Mouse (Mus musculus) neural tube, embryonic 11.5 days (tissue): ENCODE measurements around the gene BC049715. TPM values are rescaled to one million over a fixed set of nuclear protein-coding genes. Genes with fewer than 3 reads are reported as not detected.
"Not testable (repeated sequence)": the region's sequence is repeated elsewhere in the genome, so short reads cannot be mapped to it uniquely, and the experiment has no call there.

Experiments
- ATAC-seq: fragments of 200-750 bp; cut with Nextera tagmentation; 2 replicates; pipeline ENCODE4 v1.8.0; 2017; ENCODE audit warnings: moderate number of reproducible peaks, mild to moderate bottlenecking, moderate TSS enrichment, moderate library complexity; ENCODE audit not compliant: insufficient read depth, low FRiP score, low TSS enrichment
- DNase-seq: peaks from one replicate; pipeline ENCODE4 v3.0.0-alpha.2; 2015; ENCODE audit warnings: low spot score
- H3K27ac ChIP-seq: fragments of 300-500 bp; sonication (generic); 2 replicates; pipeline ENCODE4 v1.5.1; 2014; ENCODE audit warnings: low read depth, mild to moderate bottlenecking, low read length
- H3K27me3 ChIP-seq: fragments of 300-500 bp; sonication (generic); 2 replicates; pipeline ENCODE4 v1.6.1; 2014; ENCODE audit warnings: mild to moderate bottlenecking, low read length, mixed read lengths; ENCODE audit not compliant: control insufficient read depth, insufficient read depth
- H3K36me3 ChIP-seq: fragments of 300-500 bp; sonication (generic); 2 replicates; pipeline ENCODE4 v1.6.1; 2014; ENCODE audit warnings: mild to moderate bottlenecking, low read length, moderate library complexity, mixed read lengths; ENCODE audit not compliant: control insufficient read depth, insufficient read depth
- H3K4me1 ChIP-seq: fragments of 300-500 bp; sonication (generic); 2 replicates; pipeline ENCODE4 v1.6.1; 2014; ENCODE audit warnings: low read length, mixed read lengths; ENCODE audit not compliant: control insufficient read depth, insufficient read depth
- H3K4me2 ChIP-seq: fragments of 300-500 bp; sonication (generic); 2 replicates; pipeline ENCODE4 v1.6.1; 2014; ENCODE audit warnings: low read depth, mild to moderate bottlenecking, moderate library complexity
- H3K4me3 ChIP-seq: fragments of 300-500 bp; sonication (generic); 2 replicates; pipeline ENCODE4 v1.5.1; 2014; ENCODE audit warnings: low read depth, low read length
- H3K9ac ChIP-seq: fragments of 300-500 bp; sonication (generic); 2 replicates; pipeline ENCODE4 v1.6.1; 2014; ENCODE audit warnings: mild to moderate bottlenecking, low read length
- H3K9me3 ChIP-seq: fragments of 300-500 bp; sonication (generic); 2 replicates; pipeline ENCODE4 v1.6.1; 2016; ENCODE audit warnings: low read length; ENCODE audit not compliant: control insufficient read depth
- WGBS: fragments of 180-500 bp; shearing (Covaris S2); extraction: QIAGEN DNeasy Blood & Tissue Kit; methylation state at CpG from one replicate; pipeline ENCODE4 v1.1.7; 2014; 5-methylcytosine and 5-hydroxymethylcytosine counted together
- polyA plus RNA-seq: library from polyadenylated mRNA; unstranded; fragments of >200 nt; fragmentation: Nextera tagmentation; extraction: Ambion mirVana; gene quantifications from 2 replicates; pipeline ENCODE4 v1.2.1, GENCODE M21; 2014

Gene BC049715
- polyA plus RNA-seq, 1 experiment from 2014 or later: 0.94 TPM

- no peak for ATAC-seq
- H3K9me3 ChIP-seq: no peaks in the 10 kb centered on the region
- no peaks in the 10 kb centered on the region for H3K27me3 ChIP-seq
- H3K4me3 ChIP-seq: no peak overlapping the region
- H3K27ac ChIP-seq: no peak overlapping the region
- no peaks in the 10 kb centered on the region for H3K4me1 ChIP-seq
- no peak for DNase-seq
- WGBS: 95% methylated on average over 5 of the region's 5 CpGs
- no peak overlapping the region for H3K4me2 ChIP-seq
- H3K9ac ChIP-seq: no peak overlapping the region
- no peaks in the 10 kb centered on the region for H3K36me3 ChIP-seq
Observed at GRCm38 (mm10) chr6:136865360-136865759, 37.9 kb downstream of the BC049715 start.

GRCm38 (mm10) chr6:136866150-136866549 is 38.7 kb downstream of the BC049715 start:
- no peak overlapping the region for H3K4me3 ChIP-seq
- ATAC-seq: no peak
- H3K9me3 ChIP-seq: no peaks in the 10 kb centered on the region
- no peak overlapping the region for H3K9ac ChIP-seq
- no peaks in the 10 kb centered on the region for H3K27me3 ChIP-seq
- DNase-seq: no peak
- no peaks in the 10 kb centered on the region for H3K4me1 ChIP-seq
- no peaks in the 10 kb centered on the region for H3K36me3 ChIP-seq
- H3K27ac ChIP-seq: no peak overlapping the region
- no peak overlapping the region for H3K4me2 ChIP-seq
- 74% methylated on average over 4 of the region's 4 CpGs for WGBS

- no peaks in the 10 kb centered on the region for H3K4me1 ChIP-seq
- WGBS: 81% methylated on average over 5 of the region's 5 CpGs
- no peak overlapping the region for H3K4me2 ChIP-seq
- no peaks in the 10 kb centered on the region for H3K36me3 ChIP-seq
- no peak overlapping the region for H3K27ac ChIP-seq
- H3K27me3 ChIP-seq: no peaks in the 10 kb centered on the region
- no peak overlapping the region for H3K4me3 ChIP-seq
- H3K9ac ChIP-seq: no peak overlapping the region
- no peak for DNase-seq
- H3K9me3 ChIP-seq: no peaks in the 10 kb centered on the region
- no peak for ATAC-seq
Observed at GRCm38 (mm10) chr6:136868921-136869320, 41.5 kb downstream of the BC049715 start.

GRCm38 (mm10) chr6:136874599-136874998 is 47.2 kb downstream of the BC049715 start:
- H3K4me1 ChIP-seq: no peaks in the 10 kb centered on the region
- no peak overlapping the region for H3K9ac ChIP-seq
- ATAC-seq (no peak), DNase-seq (no peak)
- no peaks in the 10 kb centered on the region for H3K9me3 ChIP-seq
- H3K27ac ChIP-seq: no peak overlapping the region
- WGBS: 73% methylated on average over 8 of the region's 8 CpGs
- no peaks in the 10 kb centered on the region for H3K36me3 ChIP-seq
- H3K4me2 ChIP-seq: no peak overlapping the region
- no peaks in the 10 kb centered on the region for H3K27me3 ChIP-seq
- H3K4me3 ChIP-seq: no peak overlapping the region

GRCm38 (mm10) chr6:136875670-136876069 is 48.2 kb downstream of the BC049715 start, which contains the start of gene Mgp:
TSS of gene Mgp (minus strand) at chr6:136875823.
- no peak for ATAC-seq
- H3K4me3 ChIP-seq: no peak within 1 kb of the TSS
- no peak within 1 kb of the TSS; the same call in 1 of the 2 replicates for H3K9ac ChIP-seq

GRCm38 (mm10) chr6:136881678-136882077 is 54.3 kb downstream of the BC049715 start:
- ATAC-seq: no peak
- Histone ChIP-seq H3K36me3 (no peaks in the 10 kb centered on the region), H3K27me3 (no peaks in the 10 kb centered on the region), H3K4me3 (no peak overlapping the region), H3K9ac (no peak overlapping the region), H3K27ac (no peak overlapping the region), H3K9me3 (no peaks in the 10 kb centered on the region), H3K4me1 (no peaks in the 10 kb centered on the region), H3K4me2 (no peak overlapping the region)
- 74% methylated on average over 8 of the region's 8 CpGs for WGBS
- no peak for DNase-seq

More at GRCm38 (mm10) chr6:136875670-136876069, 48.2 kb downstream of the BC049715 start, which contains the start of gene Mgp:
- Histone ChIP-seq H3K4me2 (peak within 1 kb of the TSS; percentile 7; the same call in 1 of the 2 replicates), H3K27ac (no peak within 1 kb of the TSS), H3K36me3 (no peaks in the 10 kb centered on the region), H3K9me3 (no peaks in the 10 kb centered on the region), H3K27me3 (no peaks in the 10 kb centered on the region), H3K4me1 (no peaks in the 10 kb centered on the region)
- 43% methylated on average over 9 of the region's 9 CpGs for WGBS
- peak; percentile 20 for DNase-seq

DNA sequence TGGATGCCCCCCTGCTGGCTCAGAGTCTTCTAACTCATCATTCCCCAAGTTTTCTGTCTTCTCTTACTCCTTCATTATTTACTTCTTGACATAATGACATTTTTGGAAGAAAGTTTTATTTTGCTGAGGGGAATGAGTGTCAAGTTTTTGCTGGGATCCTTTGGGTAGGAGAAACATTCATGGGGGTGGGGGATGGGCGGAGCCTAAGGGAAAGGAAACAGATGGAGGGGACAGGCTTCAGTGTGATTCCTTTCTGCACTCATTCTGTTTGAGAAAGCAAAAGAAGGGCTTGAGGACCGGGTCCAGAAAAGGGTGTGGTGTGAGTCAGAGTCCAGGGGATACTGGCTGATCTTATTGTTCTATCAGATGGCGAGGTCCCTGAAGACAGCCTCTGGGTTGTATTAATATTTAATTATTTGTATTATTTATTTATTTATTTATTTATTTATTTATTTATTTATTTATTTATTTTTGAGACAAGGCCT is 56.0 kb downstream of the BC049715 start:
- Histone ChIP-seq H3K4me1 (no peaks in the 10 kb centered on the region), H3K4me2 (no peak overlapping the region), H3K27ac (no peak overlapping the region), H3K9me3 (no peaks in the 10 kb centered on the region), H3K9ac (no peak overlapping the region), H3K36me3 (no peaks in the 10 kb centered on the region), H3K27me3 (no peaks in the 10 kb centered on the region), H3K4me3 (no peak overlapping the region)
- ATAC-seq (no peak), DNase-seq (no peak)
- WGBS: 91% methylated on average over 3 of the region's 3 CpGs

GRCm38 (mm10) chr6:136883961-136884360 is 56.5 kb downstream of the BC049715 start:
- Histone ChIP-seq H3K27me3 (no peaks in the 10 kb centered on the region), H3K9ac (no peak overlapping the region), H3K36me3 (no peaks in the 10 kb centered on the region), H3K9me3 (no peaks in the 10 kb centered on the region), H3K4me1 (no peaks in the 10 kb centered on the region), H3K4me2 (no peak overlapping the region), H3K4me3 (no peak overlapping the region), H3K27ac (no peak overlapping the region)
- DNase-seq: no peak
- 92% methylated on average over 6 of the region's 6 CpGs for WGBS
- no peak for ATAC-seq

GRCm38 (mm10) chr6:136884766-136885165 is 57.3 kb downstream of the BC049715 start:
- H3K27me3 ChIP-seq, H3K4me1 ChIP-seq, DNase-seq, H3K27ac ChIP-seq, ATAC-seq, H3K9me3 ChIP-seq, H3K4me2 ChIP-seq, H3K9ac ChIP-seq, H3K4me3 ChIP-seq, H3K36me3 ChIP-seq: not testable (repeated sequence)
- WGBS: 62% methylated on average over 1 of the region's 1 CpGs
